In genomic region chr19:60812036-60812389, GRCm38 (mm10) we compare ENCODE assay signal across 7 mouse cellular contexts. TPM values are rescaled to one million over a fixed set of nuclear protein-coding genes. Genes with fewer than 3 reads are reported as not detected.
DNase-seq lines count a peak whose midpoint lies in the region; ATAC-seq lines count a peak whose summit lies in the region.

No protein-coding gene starts in this region.

- DNase-seq in layer of hippocampus, adult 18-20 months (ENCODE audit: low spot score in 2 of 2): no peak
- DNase-seq in ovary, postnatal 10 days (ENCODE audit: low spot score): no peak

- H3K9me3 ChIP-seq in megakaryocyte, embryonic 14.5 days: no peaks in the 10 kb centered on the region
- H3K9me3 ChIP-seq in limb, embryonic 15.5 days: no peaks in the 10 kb centered on the region
- H3K9me3 ChIP-seq in stomach, embryonic 14.5 days (ENCODE audit: control insufficient read depth, low read depth, low read length): no peaks in the 10 kb centered on the region

- H3K36me3 ChIP-seq in megakaryocyte, embryonic 14.5 days (replicated peaks; ENCODE audit: low read length): peaks cover 30% of the 10 kb centered on the region
- H3K36me3 ChIP-seq in limb, embryonic 15.5 days: peaks cover 15% of the 10 kb centered on the region
- peaks cover 14% of the 10 kb centered on the region; the same call in 1 of the 2 replicates for H3K36me3 ChIP-seq in stomach, embryonic 14.5 days (ENCODE audit: control insufficient read depth, insufficient read depth, low read length)

- WGBS in limb, embryonic 15.5 days: 18% methylated on average over 10 of the region's 10 CpGs
- 22% methylated on average over 10 of the region's 10 CpGs for WGBS in stomach, embryonic 14.5 days

- H3K4me1 ChIP-seq in megakaryocyte, embryonic 14.5 days: peaks cover 25% of the 10 kb centered on the region
- H3K4me1 ChIP-seq in limb, embryonic 15.5 days: peaks cover 9% of the 10 kb centered on the region
- H3K4me1 ChIP-seq in stomach, embryonic 14.5 days (ENCODE audit: control insufficient read depth, insufficient read depth, low read length): 0 out of 2 replicates have a peak, but pooled peaks cover 8% of the 10 kb centered on the region

- H3K4me2 ChIP-seq in limb, embryonic 15.5 days: peak overlapping the region; percentile 63
- peak overlapping the region; percentile 66 for H3K4me2 ChIP-seq in stomach, embryonic 14.5 days (replicated peaks; ENCODE audit: low read depth, low read length)

- no peak overlapping the region for H3K27ac ChIP-seq in limb, embryonic 15.5 days
- H3K27ac ChIP-seq in stomach, embryonic 14.5 days (ENCODE audit: low read length): no peak overlapping the region

- no peak for ATAC-seq in megakaryocyte, adult 5-6 weeks (ENCODE audit: poor library complexity, severe bottlenecking)
- ATAC-seq in erythroid progenitor cell, adult 5-6 weeks (replicated peaks; ENCODE audit: low FRiP score, poor library complexity, severe bottlenecking): peak; percentile 47
- no peak for ATAC-seq in limb, embryonic 15.5 days (ENCODE audit: insufficient number of reproducible peaks, low FRiP score, low TSS enrichment, low read depth)
- ATAC-seq in stomach, embryonic 14.5 days (ENCODE audit: insufficient number of reproducible peaks, insufficient read depth, low FRiP score, low read depth): no peak

- peak overlapping the region; percentile 99 for H3K4me3 ChIP-seq in megakaryocyte, embryonic 14.5 days (replicated peaks)
- peak overlapping the region; percentile 72 for H3K4me3 ChIP-seq in limb, embryonic 15.5 days
- H3K4me3 ChIP-seq in stomach, embryonic 14.5 days (ENCODE audit: low read depth, low read length): peak overlapping the region; percentile 63

- H3K27me3 ChIP-seq in megakaryocyte, embryonic 14.5 days (replicated peaks): no peaks in the 10 kb centered on the region
- no peaks in the 10 kb centered on the region for H3K27me3 ChIP-seq in limb, embryonic 15.5 days
- H3K27me3 ChIP-seq in stomach, embryonic 14.5 days (ENCODE audit: control insufficient read depth, insufficient read depth, low read length): no peaks in the 10 kb centered on the region

- peak overlapping the region; percentile 76 for H3K9ac ChIP-seq in limb, embryonic 15.5 days
- peak overlapping the region; percentile 63 for H3K9ac ChIP-seq in stomach, embryonic 14.5 days (replicated peaks; ENCODE audit: low read depth, low read length)

RNA-seq across cellular contexts. Expression of gene Fam45a, which starts 0.6 kb away (rescaled TPM):
- polyA plus RNA-seq in megakaryocyte, embryonic 14.5 days (2012; ENCODE audit: insufficient read depth, low replicate concordance): 8.6 TPM in 1 of 2 replicates, not detected in the other
- total RNA-seq in megakaryocyte, adult 5-6 weeks (2015): 47.7 and 49.6 TPM in 2 replicates
- 28.8 and 31.3 TPM in 2 replicates for total RNA-seq in megakaryocyte, adult 5-6 weeks (2017)
- 43.6 and 46.1 TPM in 2 replicates for total RNA-seq in erythroid progenitor cell, adult 5-6 weeks (2015; ENCODE audit: low replicate concordance)
- 42.8 and 56.5 TPM in 2 replicates for total RNA-seq in erythroid progenitor cell, adult 5-6 weeks (2017; ENCODE audit: low replicate concordance)
- polyA plus RNA-seq in limb, embryonic 15.5 days (2015; fragmentation: Nextera tagmentation; extraction: Ambion mirVana): 40.7 and 42.9 TPM in 2 replicates
- polyA plus RNA-seq in stomach, embryonic 14.5 days (2014; fragmentation: Nextera tagmentation; extraction: Ambion mirVana): 37.2 and 41.2 TPM in 2 replicates
- 10 to 100 TPM; 44.5 to 45.3 TPM for total RNA-seq in layer of hippocampus, adult 18-20 months (2021)

RNA-seq across cellular contexts. Expression of gene Eif3a, which starts 21.6 kb away (rescaled TPM):
- 5.7 and 38.4 TPM in 2 replicates for polyA plus RNA-seq in megakaryocyte, embryonic 14.5 days (2012; ENCODE audit: insufficient read depth, low replicate concordance)
- total RNA-seq in megakaryocyte, adult 5-6 weeks (2015): 152 and 154 TPM in 2 replicates
- 194 and 226 TPM in 2 replicates for total RNA-seq in megakaryocyte, adult 5-6 weeks (2017)
- 139 and 168 TPM in 2 replicates for total RNA-seq in erythroid progenitor cell, adult 5-6 weeks (2015; ENCODE audit: low replicate concordance)
- 174 and 187 TPM in 2 replicates for total RNA-seq in erythroid progenitor cell, adult 5-6 weeks (2017; ENCODE audit: low replicate concordance)
- polyA plus RNA-seq in limb, embryonic 15.5 days (2015; fragmentation: Nextera tagmentation; extraction: Ambion mirVana): 141 TPM in 2 replicates
- 186 and 189 TPM in 2 replicates for polyA plus RNA-seq in stomach, embryonic 14.5 days (2014; fragmentation: Nextera tagmentation; extraction: Ambion mirVana)
- total RNA-seq in layer of hippocampus, adult 18-20 months (2021): 10 to 100 TPM; 95.6 to 99.8 TPM

RNA-seq across cellular contexts. Expression of gene Sfxn4, which starts 49.3 kb away (rescaled TPM):
- not detected in 2 replicates for polyA plus RNA-seq in megakaryocyte, embryonic 14.5 days (2012; ENCODE audit: insufficient read depth, low replicate concordance)
- total RNA-seq in megakaryocyte, adult 5-6 weeks (2015): 0.80 and 1.3 TPM in 2 replicates
- 0.37 and 0.69 TPM in 2 replicates for total RNA-seq in megakaryocyte, adult 5-6 weeks (2017)
- 2.9 TPM in 1 of 2 replicates, not detected in the other for total RNA-seq in erythroid progenitor cell, adult 5-6 weeks (2015; ENCODE audit: low replicate concordance)
- 3.0 TPM in 1 of 2 replicates, not detected in the other for total RNA-seq in erythroid progenitor cell, adult 5-6 weeks (2017; ENCODE audit: low replicate concordance)
- polyA plus RNA-seq in limb, embryonic 15.5 days (2015; fragmentation: Nextera tagmentation; extraction: Ambion mirVana): 8.5 and 9.6 TPM in 2 replicates
- 6.3 and 7.6 TPM in 2 replicates for polyA plus RNA-seq in stomach, embryonic 14.5 days (2014; fragmentation: Nextera tagmentation; extraction: Ambion mirVana)
- total RNA-seq in layer of hippocampus, adult 18-20 months (2021): 10 to 100 TPM; 12.5 to 17.8 TPM

RNA-seq across cellular contexts. Expression of gene Nanos1, which starts 56.2 kb away (rescaled TPM):
- polyA plus RNA-seq in megakaryocyte, embryonic 14.5 days (2012; ENCODE audit: insufficient read depth, low replicate concordance): 0.69 and 0.83 TPM in 2 replicates
- total RNA-seq in megakaryocyte, adult 5-6 weeks (2015): 1.8 and 2.6 TPM in 2 replicates
- total RNA-seq in megakaryocyte, adult 5-6 weeks (2017): 1.6 and 2.1 TPM in 2 replicates
- total RNA-seq in erythroid progenitor cell, adult 5-6 weeks (2015; ENCODE audit: low replicate concordance): 5.9 and 11.9 TPM in 2 replicates
- 9.9 and 13.9 TPM in 2 replicates for total RNA-seq in erythroid progenitor cell, adult 5-6 weeks (2017; ENCODE audit: low replicate concordance)
- 1.2 and 1.4 TPM in 2 replicates for polyA plus RNA-seq in limb, embryonic 15.5 days (2015; fragmentation: Nextera tagmentation; extraction: Ambion mirVana)
- polyA plus RNA-seq in stomach, embryonic 14.5 days (2014; fragmentation: Nextera tagmentation; extraction: Ambion mirVana): 1.5 and 1.8 TPM in 2 replicates
- total RNA-seq in layer of hippocampus, adult 18-20 months (2021): 10 to 100 TPM; 18.5 TPM
